Mouse (Mus musculus) stomach, embryonic 14.5 days (tissue): ENCODE data around the gene H3f3b. TPM values are rescaled to one million over a fixed set of nuclear protein-coding genes. Genes with fewer than 3 reads are reported as not detected.
A peak's percentile ranks its signal among the peaks of the same experiment; 100 is the strongest.

Experiments used
- ATAC-seq: fragments of 200-750 bp; cut with Nextera tagmentation; 2 replicates; pipeline ENCODE4 v1.8.0; 2017; ENCODE audit warnings: low read depth, moderate TSS enrichment; ENCODE audit not compliant: insufficient number of reproducible peaks, insufficient read depth, low FRiP score
- H3K27ac ChIP-seq: fragments of 300-500 bp; sonication (generic); 2 replicates; pipeline ENCODE4 v1.5.1; 2014; ENCODE audit warnings: mild to moderate bottlenecking, low read length, moderate library complexity, mixed read lengths
- H3K27me3 ChIP-seq: fragments of 300-500 bp; sonication (generic); 2 replicates; pipeline ENCODE4 v1.6.1; 2014; ENCODE audit warnings: low read length, control low read depth, mixed read lengths; ENCODE audit not compliant: control insufficient read depth, insufficient read depth
- H3K36me3 ChIP-seq: fragments of 300-500 bp; sonication (generic); 2 replicates; pipeline ENCODE4 v1.6.1; 2014; ENCODE audit warnings: mild to moderate bottlenecking, control low read depth, low read length, moderate library complexity, mixed read lengths; ENCODE audit not compliant: control insufficient read depth, insufficient read depth
- H3K4me1 ChIP-seq: fragments of 300-500 bp; sonication (generic); 2 replicates; pipeline ENCODE4 v1.6.1; 2014; ENCODE audit warnings: low read length, control low read depth, mixed read lengths; ENCODE audit not compliant: control insufficient read depth, insufficient read depth
- H3K4me2 ChIP-seq: fragments of 300-500 bp; sonication (generic); replicated peaks from 2 replicates; pipeline ENCODE4 v1.6.1; 2014; ENCODE audit warnings: low read depth, low read length, control low read depth
- H3K4me3 ChIP-seq: fragments of 300-500 bp; sonication (generic); 2 replicates; pipeline ENCODE4 v1.5.1; 2014; ENCODE audit warnings: low read depth, low read length, control low read depth
- H3K9ac ChIP-seq: fragments of 300-500 bp; sonication (generic); replicated peaks from 2 replicates; pipeline ENCODE4 v1.6.1; 2014; ENCODE audit warnings: low read depth, mild to moderate bottlenecking, control low read depth, low read length, moderate library complexity, mixed read lengths
- H3K9me3 ChIP-seq: fragments of 300-500 bp; sonication (generic); 2 replicates; pipeline ENCODE4 v1.6.1; 2016; ENCODE audit warnings: low read depth, low read length, control low read depth; ENCODE audit not compliant: control insufficient read depth
- WGBS: fragments of 180-500 bp; shearing (Covaris S2); extraction: QIAGEN DNeasy Blood & Tissue Kit; methylation state at CpG from one replicate; pipeline ENCODE4 v1.1.7; 2014; 5-methylcytosine and 5-hydroxymethylcytosine counted together
- polyA plus RNA-seq: library from polyadenylated mRNA; unstranded; fragments of >200 nt; fragmentation: Nextera tagmentation; extraction: Ambion mirVana; gene quantifications from 2 replicates; pipeline ENCODE4 v1.2.1, GENCODE M21; 2014

The H3f3b gene
- polyA plus RNA-seq, 1 experiment from 2014 or later, result 1,982 TPM

- 98% methylated on average over 2 of the region's 2 CpGs for WGBS
- H3K4me1 ChIP-seq, result no peaks in the 10 kb centered on the region
- ATAC-seq, result no peak
- no peak overlapping the region for H3K4me2 ChIP-seq
- H3K9me3 ChIP-seq, result peaks cover 3% of the 10 kb centered on the region; the same call in 1 of the 2 replicates
- H3K4me3 ChIP-seq, result no peak overlapping the region
- H3K27ac ChIP-seq, result no peak overlapping the region
- H3K9ac ChIP-seq, result no peak overlapping the region
- no peaks in the 10 kb centered on the region for H3K27me3 ChIP-seq
- peaks cover 27% of the 10 kb centered on the region for H3K36me3 ChIP-seq
Measured at GRCm38 (mm10) chr11:116041833-116042232, 14.1 kb upstream of the H3f3b start.

- peaks cover 26% of the 10 kb centered on the region for H3K36me3 ChIP-seq
- H3K4me3 ChIP-seq, result no peak overlapping the region
- peaks cover 3% of the 10 kb centered on the region; the same call in 1 of the 2 replicates for H3K9me3 ChIP-seq
- H3K9ac ChIP-seq, result no peak overlapping the region
- H3K27me3 ChIP-seq, result no peaks in the 10 kb centered on the region
- no peak for ATAC-seq
- H3K27ac ChIP-seq, result no peak overlapping the region
- H3K4me1 ChIP-seq, result no peaks in the 10 kb centered on the region
- 79% methylated on average over 6 of the region's 6 CpGs for WGBS
- no peak overlapping the region for H3K4me2 ChIP-seq
Measured at GRCm38 (mm10) chr11:116040593-116040992, 12.8 kb upstream of the H3f3b start.

GRCm38 (mm10) chr11:116037826-116038225 is 10.1 kb upstream of the H3f3b start:
- Histone ChIP-seq H3K9me3 (peaks cover 3% of the 10 kb centered on the region; the same call in 1 of the 2 replicates), H3K4me1 (no peaks in the 10 kb centered on the region), H3K27me3 (no peaks in the 10 kb centered on the region), H3K4me2 (no peak overlapping the region), H3K36me3 (peaks cover 23% of the 10 kb centered on the region), H3K4me3 (no peak overlapping the region), H3K27ac (no peak overlapping the region), H3K9ac (no peak overlapping the region)
- no peak for ATAC-seq
- 93% methylated on average over 9 of the region's 9 CpGs for WGBS

GRCm38 (mm10) chr11:116036671-116037070 is 8.9 kb upstream of the H3f3b start:
- no peak for ATAC-seq
- Histone ChIP-seq H3K36me3 (peaks cover 23% of the 10 kb centered on the region), H3K9ac (no peak overlapping the region), H3K9me3 (peaks cover under 1% of the 10 kb centered on the region; the same call in 1 of the 2 replicates), H3K4me1 (peaks cover 2% of the 10 kb centered on the region; the same call in 1 of the 2 replicates), H3K27ac (no peak overlapping the region), H3K27me3 (no peaks in the 10 kb centered on the region), H3K4me3 (no peak overlapping the region), H3K4me2 (no peak overlapping the region)
- WGBS, result 85% methylated on average over 3 of the region's 3 CpGs

GRCm38 (mm10) chr11:116034584-116034983 is 6.8 kb upstream of the H3f3b start:
- 92% methylated on average over 6 of the region's 6 CpGs for WGBS
- Histone ChIP-seq H3K27ac (no peak overlapping the region), H3K36me3 (peaks cover 12% of the 10 kb centered on the region), H3K9me3 (no peaks in the 10 kb centered on the region), H3K4me2 (no peak overlapping the region), H3K27me3 (no peaks in the 10 kb centered on the region), H3K9ac (no peak overlapping the region), H3K4me1 (peaks cover 4% of the 10 kb centered on the region; the same call in 1 of the 2 replicates), H3K4me3 (no peak overlapping the region)
- no peak for ATAC-seq

- WGBS, result 28% methylated on average over 14 of the region's 14 CpGs
- peak overlapping the region; percentile 46 for H3K4me3 ChIP-seq
- peaks cover 4% of the 10 kb centered on the region; the same call in 1 of the 2 replicates for H3K4me1 ChIP-seq
- peak overlapping the region; percentile 78 for H3K4me2 ChIP-seq
- H3K9ac ChIP-seq, result peak overlapping the region; percentile 74
- no peaks in the 10 kb centered on the region for H3K27me3 ChIP-seq
- peak overlapping the region; percentile 99 for H3K27ac ChIP-seq
- H3K9me3 ChIP-seq, result no peaks in the 10 kb centered on the region
- H3K36me3 ChIP-seq, result peaks cover 4% of the 10 kb centered on the region; the same call in 1 of the 2 replicates
- no peak; the same call in 1 of the 2 replicates for ATAC-seq
Measured at GRCm38 (mm10) chr11:116030898-116031845, 3.4 kb upstream of the H3f3b start.

GRCm38 (mm10) chr11:116030088-116030897 is 2.5 kb upstream of the H3f3b start, which contains the start of gene Unk:
Gene Unk, plus strand, starts transcription at chr11:116030322.
- WGBS, result under 1% methylated on average over 65 of the region's 67 CpGs
- Histone ChIP-seq H3K36me3 (0 out of 2 replicates have a peak, but pooled peaks cover 4% of the 10 kb centered on the region), H3K9me3 (no peaks in the 10 kb centered on the region), H3K27me3 (no peaks in the 10 kb centered on the region), H3K9ac (peak within 1 kb of the TSS; percentile 74), H3K27ac (peak within 1 kb of the TSS; percentile 99), H3K4me1 (peaks cover 4% of the 10 kb centered on the region; the same call in 1 of the 2 replicates), H3K4me2 (peak within 1 kb of the TSS; percentile 78), H3K4me3 (peak within 1 kb of the TSS; percentile 46)
- ATAC-seq, result peak; percentile 94
